Mouse (Mus musculus) gastrocnemius, postnatal 14 days (tissue): ENCODE data around the gene Krt10. TPM values are rescaled to one million over a fixed set of nuclear protein-coding genes. Genes with fewer than 3 reads are reported as not detected.
A peak's percentile ranks its signal among the peaks of the same experiment; 100 is the strongest.

Experiments
- DNase-seq: peaks from one replicate; pipeline ENCODE4 v3.0.0; 2021; ENCODE audit warnings: mixed read lengths
- intact Hi-C: fragments of 180-260 bp; cut with DNase I; formaldehyde crosslinking; loops from one replicate; pipeline ENCODE4 v1.15.1; 2025; ENCODE audit warnings: low total_unique reads
- long read RNA-seq, 2 experiments: library from polyadenylated mRNA; stranded (forward); transcript quantifications; one replicate each; pipeline ENCODE4 v2.0.0; 2021
- total RNA-seq, 2 experiments: library from RNA; stranded (reverse); gene quantifications; 2 replicates each; pipeline ENCODE4 v1.2.3; 2021

Gene Krt10
- total RNA-seq, result 1 to 10 TPM; 4.5 to 5.7 TPM
- long read RNA-seq, experiment 1, partial matches to known transcripts, result 7 of 7 reads
- long read RNA-seq, experiment 1, other reads (novel, unspliced or antisense), result 0 of 7 reads
- long read RNA-seq, experiment 2, partial matches to known transcripts, result 4 of 4 reads
- long read RNA-seq, experiment 2, other reads (novel, unspliced or antisense), result 0 of 4 reads

GRCm38 (mm10) chr11:99389264-99389663 lies at the start of gene Krt10:
Krt10 (minus strand) TSS chr11:99389364.
- intact Hi-C loops, result no loop called here
- DNase-seq, result no peak

- no peak for DNase-seq
- intact Hi-C loops, result no loop called here
Measured at GRCm38 (mm10) chr11:99437972-99438371, 48.8 kb upstream of the Krt10 start, which contains the start of gene Krt20. Krt20 (minus strand) TSS chr11:99438150.

GRCm38 (mm10) chr11:99436625-99437024 lies 47.5 kb upstream of the Krt10 start:
- intact Hi-C loops, result no loop called here
- DNase-seq, result no peak

- no peak for DNase-seq
- intact Hi-C loops, result no loop called here
Measured at GRCm38 (mm10) chr11:99430670-99431069, 41.5 kb upstream of the Krt10 start.

GRCm38 (mm10) chr11:99422159-99422558 lies 33.0 kb upstream of the Krt10 start, which contains the start of gene Krt12:
Krt12 (minus strand) TSS chr11:99422259.
- intact Hi-C loops, result no loop called here
- DNase-seq, result no peak

GRCm38 (mm10) chr11:99420586-99420985 lies 31.4 kb upstream of the Krt10 start:
- DNase-seq, result no peak
- intact Hi-C loops, result no loop called here

GRCm38 (mm10) chr11:99417819-99418218 lies 28.7 kb upstream of the Krt10 start:
- DNase-seq, result no peak
- intact Hi-C loops, result no loop called here

- intact Hi-C loops, result no loop called here
- no peak for DNase-seq
Measured at GRCm38 (mm10) chr11:99416902-99417301, 27.7 kb upstream of the Krt10 start.

GRCm38 (mm10) chr11:99414463-99415147 lies 25.4 kb upstream of the Krt10 start:
- no peak for DNase-seq
- intact Hi-C loops, result no loop called here

- intact Hi-C loops, result no loop called here
- DNase-seq, result peak; percentile 28
Measured at GRCm38 (mm10) chr11:99413247-99413646, 24.1 kb upstream of the Krt10 start.

- no peak for DNase-seq
- intact Hi-C loops, result no loop called here
Measured at GRCm38 (mm10) chr11:99406186-99406585, 17.0 kb upstream of the Krt10 start.

- intact Hi-C loops, result no loop called here
- no peak for DNase-seq
Measured at GRCm38 (mm10) chr11:99399956-99400549, 10.9 kb upstream of the Krt10 start.

GRCm38 (mm10) chr11:99398832-99399231 lies 9.7 kb upstream of the Krt10 start:
- DNase-seq, result no peak
- intact Hi-C loops, result no loop called here

GRCm38 (mm10) chr11:99398084-99398483 lies 8.9 kb upstream of the Krt10 start:
- intact Hi-C loops, result no loop called here
- no peak for DNase-seq

- intact Hi-C loops, result no loop called here
Measured at GRCm38 (mm10) chr11:99396661-99397060, 7.5 kb upstream of the Krt10 start.

GRCm38 (mm10) chr11:99396034-99396433 lies 6.9 kb upstream of the Krt10 start:
- no peak for DNase-seq
- intact Hi-C loops, result no loop called here

More at GRCm38 (mm10) chr11:99396661-99397060, 7.5 kb upstream of the Krt10 start:
- no peak for DNase-seq

- DNase-seq, result no peak
- intact Hi-C loops, result no loop called here
Measured at GRCm38 (mm10) chr11:99392492-99392891, 3.3 kb upstream of the Krt10 start.

GRCm38 (mm10) chr11:99391375-99391774 lies 2.2 kb upstream of the Krt10 start:
- no peak for DNase-seq
- intact Hi-C loops, result no loop called here

- DNase-seq, result no peak
- intact Hi-C loops, result no loop called here
Measured at GRCm38 (mm10) chr11:99390866-99391265, 1.7 kb upstream of the Krt10 start.

GRCm38 (mm10) chr11:99388661-99389060 lies 503 bp downstream of the Krt10 start:
- no peak for DNase-seq
- intact Hi-C loops, result no loop called here
